Mouse (Mus musculus) liver, postnatal 0 days (tissue): ENCODE data around the gene Fpgs. TPM values are rescaled to one million over a fixed set of nuclear protein-coding genes. Genes with fewer than 3 reads are reported as not detected.

ENCODE experiments used
- ATAC-seq: fragments of 200-750 bp; cut with Nextera tagmentation; 2 replicates; pipeline ENCODE4 v1.8.0; 2017; ENCODE audit warnings: mild to moderate bottlenecking, moderate library complexity
- DNase-seq: peaks from one replicate; pipeline ENCODE4 v3.0.0-alpha.2; 2016
- H3K27ac ChIP-seq: fragments of 300-500 bp; sonication (generic); 2 replicates; pipeline ENCODE4 v1.5.1; 2014; ENCODE audit warnings: antibody characterized with exemption, moderate library complexity, mild to moderate bottlenecking, low read depth
- H3K27me3 ChIP-seq: fragments of 300-500 bp; sonication (generic); 2 replicates; pipeline ENCODE4 v1.6.1; 2014; ENCODE audit warnings: low read length, control low read depth, mixed read lengths; ENCODE audit not compliant: insufficient read depth
- H3K36me3 ChIP-seq: fragments of 300-500 bp; sonication (generic); replicated peaks from 2 replicates; pipeline ENCODE4 v1.6.1; 2014; ENCODE audit warnings: mild to moderate bottlenecking, control low read depth, low read length, moderate library complexity, mixed read lengths; ENCODE audit not compliant: insufficient read depth
- H3K4me1 ChIP-seq: fragments of 300-500 bp; sonication (generic); 2 replicates; pipeline ENCODE4 v1.6.1; 2014; ENCODE audit warnings: antibody characterized with exemption, mild to moderate bottlenecking, control low read depth; ENCODE audit not compliant: insufficient read depth
- H3K4me2 ChIP-seq: fragments of 300-500 bp; sonication (generic); 2 replicates; pipeline ENCODE4 v1.6.1; 2014; ENCODE audit warnings: low read depth, mild to moderate bottlenecking, low read length, moderate library complexity, mixed read lengths
- H3K4me3 ChIP-seq: fragments of 300-500 bp; sonication (generic); 2 replicates; pipeline ENCODE4 v1.5.1; 2014; ENCODE audit warnings: low read depth, low read length
- H3K9ac ChIP-seq: fragments of 300-500 bp; sonication (generic); replicated peaks from 2 replicates; pipeline ENCODE4 v1.6.1; 2014; ENCODE audit warnings: mild to moderate bottlenecking, moderate library complexity
- H3K9me3 ChIP-seq: fragments of 300-500 bp; sonication (generic); 2 replicates; pipeline ENCODE4 v1.6.1; 2016; ENCODE audit warnings: mild to moderate bottlenecking, control low read depth, low read length, mixed read lengths
- CTCF ChIP-seq: sonication (generic); IDR thresholded peaks from 2 replicates; pipeline ENCODE4 v1.5.1; 2016; ENCODE audit warnings: antibody characterized with exemption, low read depth
- EP300 ChIP-seq: IDR thresholded peaks from 2 replicates; pipeline ENCODE4 v1.6.1; 2016; ENCODE audit warnings: antibody characterized with exemption, low read depth, mild to moderate bottlenecking
- WGBS: fragments of 180-500 bp; shearing (Covaris S2); extraction: QIAGEN DNeasy Blood & Tissue Kit; methylation state at CpG from one replicate; pipeline ENCODE4 v1.1.7; 2014; ENCODE audit not compliant: insufficient replicate concordance; 5-methylcytosine and 5-hydroxymethylcytosine counted together
- polyA plus RNA-seq: library from polyadenylated mRNA; unstranded; fragments of >200 nt; fragmentation: Nextera tagmentation; extraction: Ambion mirVana; gene quantifications from 2 replicates; pipeline ENCODE4 v1.2.1, GENCODE M21; 2015

The Fpgs gene
- polyA plus RNA-seq, 1 experiment from 2014 or later, result 95.9 TPM

GRCm38 (mm10) chr2:32644083-32644482 lies 59.9 kb downstream of the Fpgs start:
- no peak overlapping the region for H3K4me2 ChIP-seq
- no peaks in the 10 kb centered on the region for H3K36me3 ChIP-seq
- peak overlapping the region; percentile 18; the same call in 1 of the 2 replicates for H3K27ac ChIP-seq
- H3K9ac ChIP-seq, result no peak overlapping the region
- no peak for ATAC-seq
- H3K27me3 ChIP-seq, result no peaks in the 10 kb centered on the region
- no peak for DNase-seq
- TF ChIP-seq EP300 (no peak), CTCF (no peak)
- H3K4me3 ChIP-seq, result no peak overlapping the region
- WGBS, result 54% methylated on average over 9 of the region's 9 CpGs
- peaks cover 27% of the 10 kb centered on the region for H3K4me1 ChIP-seq
- no peaks in the 10 kb centered on the region for H3K9me3 ChIP-seq

- Histone ChIP-seq H3K4me2 (no peak overlapping the region), H3K27me3 (no peaks in the 10 kb centered on the region), H3K36me3 (no peaks in the 10 kb centered on the region), H3K9ac (no peak overlapping the region), H3K4me1 (peaks cover 27% of the 10 kb centered on the region), H3K4me3 (no peak overlapping the region), H3K27ac (no peak overlapping the region), H3K9me3 (no peaks in the 10 kb centered on the region)
- 72% methylated on average over 7 of the region's 7 CpGs for WGBS
- no peak for ATAC-seq
- no peak for DNase-seq
- TF ChIP-seq CTCF (no peak), EP300 (no peak)
Measured at GRCm38 (mm10) chr2:32642813-32643212, 61.1 kb downstream of the Fpgs start.

GRCm38 (mm10) chr2:32641810-32642209 lies 62.1 kb downstream of the Fpgs start:
- Histone ChIP-seq H3K9ac (no peak overlapping the region), H3K4me2 (no peak overlapping the region), H3K4me3 (no peak overlapping the region), H3K4me1 (peaks cover 23% of the 10 kb centered on the region), H3K27me3 (no peaks in the 10 kb centered on the region), H3K9me3 (no peaks in the 10 kb centered on the region), H3K27ac (no peak overlapping the region), H3K36me3 (no peaks in the 10 kb centered on the region)
- WGBS, result 74% methylated on average over 5 of the region's 5 CpGs
- no peak for TF ChIP-seq CTCF
- TF ChIP-seq EP300, result no peak
- no peak for ATAC-seq
- no peak for DNase-seq

- Histone ChIP-seq H3K4me1 (peaks cover 17% of the 10 kb centered on the region), H3K27me3 (no peaks in the 10 kb centered on the region), H3K4me2 (no peak overlapping the region), H3K4me3 (no peak overlapping the region), H3K36me3 (no peaks in the 10 kb centered on the region), H3K9ac (no peak overlapping the region), H3K27ac (no peak overlapping the region), H3K9me3 (no peaks in the 10 kb centered on the region)
- TF ChIP-seq EP300 (no peak), CTCF (no peak)
- WGBS, result 46% methylated on average over 6 of the region's 6 CpGs
- DNase-seq (no peak), ATAC-seq (no peak)
Measured at GRCm38 (mm10) chr2:32640550-32641051, 63.3 kb downstream of the Fpgs start.

GRCm38 (mm10) chr2:32639632-32640031 lies 64.3 kb downstream of the Fpgs start:
- no peaks in the 10 kb centered on the region for H3K27me3 ChIP-seq
- H3K9ac ChIP-seq, result no peak overlapping the region
- no peak overlapping the region for H3K4me2 ChIP-seq
- ATAC-seq (no peak), DNase-seq (no peak)
- 0 out of 2 replicates have a peak overlapping the region, but pooled peaks have one; percentile 6 for H3K27ac ChIP-seq
- H3K4me3 ChIP-seq, result no peak overlapping the region
- H3K36me3 ChIP-seq, result no peaks in the 10 kb centered on the region
- peaks cover 8% of the 10 kb centered on the region for H3K4me1 ChIP-seq
- no peaks in the 10 kb centered on the region for H3K9me3 ChIP-seq
- WGBS, result 24% methylated on average over 1 of the region's 1 CpGs
- TF ChIP-seq CTCF (peak; percentile 22; the same call in 1 of the 2 replicates), EP300 (no peak)

- ATAC-seq (peak; percentile 85), DNase-seq (peak; percentile 67)
- Histone ChIP-seq H3K4me3 (no peak overlapping the region), H3K27me3 (no peaks in the 10 kb centered on the region), H3K27ac (peak overlapping the region; percentile 75), H3K9ac (0 out of 2 replicates have a peak overlapping the region, but pooled peaks have one; percentile 4), H3K4me1 (peaks cover 7% of the 10 kb centered on the region; the same call in 1 of the 2 replicates), H3K9me3 (no peaks in the 10 kb centered on the region), H3K36me3 (no peaks in the 10 kb centered on the region), H3K4me2 (no peak overlapping the region)
- TF ChIP-seq CTCF, result no peak
- TF ChIP-seq EP300, result peak; percentile 49; the same call in 1 of the 2 replicates
- 30% methylated on average over 11 of the region's 11 CpGs for WGBS
Measured at GRCm38 (mm10) chr2:32637778-32638281, 66.1 kb downstream of the Fpgs start.
